Mouse (Mus musculus): ENCODE measurements around the gene Naa35.

Gene Naa35

DNA sequence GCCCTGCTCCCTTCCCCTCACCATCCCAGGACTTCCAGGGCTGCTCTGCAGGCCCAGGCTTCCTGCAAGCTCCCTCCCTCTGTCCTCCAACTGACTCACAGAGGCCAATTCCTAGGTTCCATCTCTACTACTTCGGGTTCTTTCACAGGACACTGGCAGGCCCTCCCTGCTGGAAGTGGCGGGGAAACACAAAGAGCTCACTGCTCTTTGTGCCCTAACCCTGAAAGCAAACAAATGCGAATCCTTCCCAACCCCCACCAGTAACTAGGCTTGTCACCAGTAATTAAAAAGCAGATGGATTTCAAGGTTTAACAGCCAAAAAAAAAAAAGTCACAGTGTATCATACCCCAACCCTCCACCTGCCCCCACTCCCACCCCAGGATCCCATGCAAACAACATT is 89.2 kb downstream of the Naa35 start:
- DNase-seq, result no peak

DNA sequence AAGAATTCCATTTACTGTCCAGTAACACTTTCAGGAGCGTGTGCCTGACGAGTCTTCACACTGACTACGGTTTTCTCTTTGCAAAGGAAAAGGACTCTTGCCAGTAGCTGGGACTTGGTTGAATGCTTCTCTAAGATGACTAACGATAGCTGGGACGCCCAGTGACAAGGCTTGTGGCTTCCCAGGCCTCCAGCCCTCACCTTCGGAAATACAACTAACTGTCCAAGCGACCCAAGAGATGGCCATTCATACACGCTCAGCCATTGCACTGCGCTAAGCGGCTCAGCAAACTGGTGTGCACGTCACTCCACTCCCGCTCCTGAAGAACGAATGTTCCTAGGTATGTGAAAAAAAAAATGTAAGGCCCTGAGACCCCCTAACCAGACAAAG is 89.7 kb downstream of the Naa35 start:
- no peak for DNase-seq

DNA sequence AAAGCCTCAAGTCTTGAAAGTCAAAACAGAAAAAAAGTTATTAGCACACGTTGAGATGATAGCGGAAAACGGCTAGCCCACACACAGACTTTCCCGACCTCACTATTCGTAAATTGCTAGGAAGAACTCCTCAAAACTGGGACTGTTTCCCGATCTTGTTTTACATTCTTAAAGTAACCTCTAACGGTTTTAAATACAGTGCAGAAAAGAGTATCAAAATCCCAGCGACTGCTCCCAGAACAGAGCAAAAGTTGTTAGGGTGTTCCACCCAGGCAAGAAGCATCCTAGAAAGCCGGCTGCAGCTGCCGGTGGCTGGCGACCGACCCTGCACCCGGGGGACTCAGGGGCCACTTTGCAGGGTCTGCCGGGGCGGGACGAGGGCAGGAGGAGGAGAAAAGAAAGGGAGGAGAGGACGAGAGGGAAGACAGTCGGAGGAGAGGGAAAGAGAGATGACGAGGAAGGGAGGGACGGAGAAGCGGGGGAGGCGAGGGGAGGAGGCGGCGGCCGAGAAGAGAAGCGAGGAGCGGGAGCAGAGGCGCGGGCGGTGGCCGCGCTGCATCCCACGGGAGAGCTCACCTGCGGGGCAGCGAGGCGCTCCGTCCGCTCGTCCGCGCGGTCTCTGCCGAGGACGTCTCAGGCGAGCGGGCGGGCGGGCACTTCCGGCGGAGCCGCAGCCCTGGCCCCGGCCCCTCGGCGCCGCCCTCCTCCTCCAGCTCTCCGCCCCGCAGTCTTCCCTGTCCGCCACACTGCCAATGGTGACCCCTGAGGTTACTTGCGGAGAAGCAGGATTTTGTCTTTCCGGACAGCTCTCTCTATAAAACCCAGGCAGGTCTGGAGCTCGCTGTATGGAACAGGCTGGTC is 90.3 kb downstream of the Naa35 start, which contains the start of gene Golm1:
Gene Golm1, minus strand, starts transcription at position 661 of the 861 bp plus-strand sequence.
- peak; percentile 55 for DNase-seq

DNA sequence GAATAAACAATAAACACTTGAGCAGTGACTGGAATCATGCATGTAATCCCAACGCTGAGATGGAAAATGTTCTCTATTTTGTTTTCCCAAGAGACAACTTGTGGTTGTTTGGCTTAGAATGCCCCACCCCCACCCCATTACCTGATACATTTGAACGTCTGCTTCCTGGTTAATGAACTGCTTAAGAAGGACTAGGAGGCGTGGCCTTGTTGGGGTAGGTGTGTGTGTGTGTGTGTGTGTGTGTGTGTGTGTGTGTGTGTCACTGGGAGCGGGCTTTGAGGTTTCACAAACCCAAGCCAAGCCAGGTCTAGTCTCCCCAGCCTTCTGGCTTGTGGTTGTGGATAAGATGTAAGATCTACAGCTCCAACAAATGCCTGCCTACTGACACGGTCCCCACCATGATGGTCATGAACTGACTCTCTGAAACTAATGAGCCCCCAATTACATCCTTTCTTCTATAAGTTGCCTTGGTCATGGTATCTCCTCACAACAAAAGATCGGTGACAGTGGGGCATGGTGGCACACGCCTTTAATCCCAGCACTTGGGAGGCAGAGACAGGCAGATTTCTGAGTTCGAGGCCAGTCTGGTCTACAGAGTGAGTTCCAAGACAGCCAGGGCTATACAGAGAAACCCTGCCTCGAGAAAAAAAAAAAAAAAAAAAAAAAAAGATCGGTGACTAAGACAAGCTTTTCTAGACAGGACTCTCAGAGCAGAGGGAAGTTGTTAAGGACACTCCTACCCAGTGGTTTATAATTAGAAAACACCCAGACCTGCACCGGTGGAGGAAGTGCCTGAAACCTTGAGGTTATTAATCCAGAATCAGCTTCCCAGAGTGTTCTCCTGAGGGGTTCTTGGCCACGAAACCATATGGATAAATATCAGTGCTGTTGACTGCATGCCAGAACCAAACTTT is 91.5 kb downstream of the Naa35 start:
- no peak for DNase-seq

DNA sequence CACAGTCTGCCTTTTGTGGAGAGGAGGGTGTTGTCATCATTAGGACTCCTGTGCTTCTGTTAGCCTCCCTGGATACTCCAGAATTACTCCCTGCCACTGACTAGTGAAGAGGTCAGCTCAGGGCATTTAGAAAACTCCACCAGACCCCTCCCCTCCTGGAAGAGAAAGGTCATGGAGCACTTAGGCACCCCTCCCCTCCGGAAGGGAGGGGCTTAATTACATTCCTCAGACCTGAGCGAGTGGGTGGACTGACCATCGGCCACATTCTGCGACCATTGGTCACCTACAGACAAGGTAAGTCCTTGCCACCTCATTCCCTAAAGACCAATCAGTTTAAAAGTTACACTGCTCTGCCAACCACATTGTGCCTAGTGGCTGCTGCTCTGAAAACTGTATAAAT is 94.2 kb downstream of the Naa35 start:
- no peak for DNase-seq

DNA sequence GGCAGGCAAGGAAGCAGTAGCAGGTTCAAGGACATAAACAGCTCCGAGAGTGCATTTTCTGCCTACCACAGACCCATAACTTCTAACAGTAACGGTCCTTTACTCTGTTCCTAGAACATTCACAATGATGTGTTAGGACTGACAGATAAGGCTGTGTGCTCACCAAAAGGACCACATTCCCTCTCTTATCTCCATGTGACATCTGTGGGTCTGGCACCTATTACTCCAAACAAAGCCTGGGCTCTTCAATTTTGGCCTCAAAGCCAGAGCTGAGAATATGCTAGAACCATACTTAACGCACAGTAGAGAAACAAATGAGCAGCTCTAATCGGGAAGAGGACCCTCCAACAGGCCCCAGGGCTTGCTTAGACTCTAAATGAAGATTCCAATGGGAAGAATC is 94.8 kb downstream of the Naa35 start:
- DNase-seq, result no peak

DNA sequence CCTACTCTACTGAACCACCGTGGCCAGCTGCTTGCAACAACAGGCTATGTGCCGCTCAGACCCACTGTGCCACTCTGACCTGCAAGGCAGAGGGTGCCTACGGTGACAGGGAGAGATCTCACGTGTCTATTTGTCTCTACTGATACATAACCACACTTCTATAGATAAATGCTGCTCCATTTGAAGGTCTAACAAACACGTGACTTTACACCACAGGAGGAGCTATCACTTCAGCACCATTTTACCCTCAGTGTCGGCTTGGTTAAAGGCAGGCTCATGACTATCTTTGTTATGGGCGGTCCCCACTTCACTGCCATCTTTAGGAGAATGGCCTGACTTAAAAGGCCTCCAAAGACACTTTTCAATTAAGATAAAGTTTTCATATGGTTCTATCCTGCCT is 97.6 kb downstream of the Naa35 start:
- DNase-seq, result no peak

DNA sequence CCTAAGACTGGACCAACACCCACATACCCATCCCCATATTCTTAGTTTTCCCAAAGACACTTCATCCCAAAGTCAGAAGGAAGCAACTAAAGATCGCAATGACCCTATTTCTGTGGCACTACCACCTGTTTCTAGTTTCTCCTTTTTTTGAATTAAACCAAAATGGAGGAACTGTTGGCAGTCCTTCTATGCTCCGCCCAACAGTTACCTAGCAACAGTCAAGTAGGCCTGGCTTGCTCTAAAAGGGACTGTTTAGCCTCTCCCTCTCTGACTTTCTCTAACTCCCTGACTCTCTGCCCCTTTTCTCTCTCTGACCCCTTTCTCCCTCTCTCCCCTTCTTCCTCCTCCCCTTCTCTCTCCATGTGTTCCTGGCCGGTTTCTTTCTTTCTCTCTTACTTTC is 100.2 kb downstream of the Naa35 start:
- DNase-seq, result no peak

Data from cerebellum, adult 11 months (tissue).